Mouse (Mus musculus) kidney, embryonic 16.5 days (tissue): Measurements from ENCODE around the gene Gusb. TPM values are rescaled to one million over a fixed set of nuclear protein-coding genes. Genes with fewer than 3 reads are reported as not detected.
"Not testable (repeated sequence)": the region's sequence is repeated elsewhere in the genome, so short reads cannot be mapped to it uniquely, and the experiment has no call there.

Experiments
- ATAC-seq: fragments of 200-750 bp; cut with Nextera tagmentation; 2 replicates; pipeline ENCODE4 v1.8.0; 2017; ENCODE audit warnings: moderate TSS enrichment; ENCODE audit not compliant: low FRiP score, low TSS enrichment
- H3K27ac ChIP-seq: fragments of 300-500 bp; sonication (generic); 2 replicates; pipeline ENCODE4 v1.5.1; 2014; ENCODE audit warnings: low read length
- H3K27me3 ChIP-seq: fragments of 300-500 bp; sonication (generic); 2 replicates; pipeline ENCODE4 v1.6.1; 2014; ENCODE audit warnings: low read length, control low read depth, mixed read lengths; ENCODE audit not compliant: insufficient read depth
- H3K36me3 ChIP-seq: fragments of 300-500 bp; sonication (generic); 2 replicates; pipeline ENCODE4 v1.6.1; 2014; ENCODE audit warnings: low read length, control low read depth, mixed read lengths; ENCODE audit not compliant: insufficient read depth
- H3K4me1 ChIP-seq: fragments of 300-500 bp; sonication (generic); 2 replicates; pipeline ENCODE4 v1.6.1; 2014; ENCODE audit warnings: low read length, control low read depth, mixed read lengths; ENCODE audit not compliant: insufficient read depth
- H3K4me2 ChIP-seq: fragments of 300-500 bp; sonication (generic); replicated peaks from 2 replicates; pipeline ENCODE4 v1.6.1; 2014; ENCODE audit warnings: low read depth, low read length
- H3K4me3 ChIP-seq: fragments of 300-500 bp; sonication (generic); 2 replicates; pipeline ENCODE4 v1.5.1; 2014; ENCODE audit warnings: mild to moderate bottlenecking, low read length
- H3K9ac ChIP-seq: fragments of 300-500 bp; sonication (generic); replicated peaks from 2 replicates; pipeline ENCODE4 v1.6.1; 2014; ENCODE audit warnings: low read length
- H3K9me3 ChIP-seq: fragments of 300-500 bp; sonication (generic); 2 replicates; pipeline ENCODE4 v1.6.1; 2016; ENCODE audit warnings: low read length, control low read depth
- WGBS: fragments of 180-500 bp; shearing (Covaris S2); extraction: QIAGEN DNeasy Blood & Tissue Kit; methylation state at CpG from one replicate; pipeline ENCODE4 v1.1.7; 2014; 5-methylcytosine and 5-hydroxymethylcytosine counted together
- polyA plus RNA-seq: library from polyadenylated mRNA; unstranded; fragments of >200 nt; fragmentation: Nextera tagmentation; extraction: Ambion mirVana; gene quantifications from 2 replicates; pipeline ENCODE4 v1.2.1, GENCODE M21; 2015

The Gusb gene
- polyA plus RNA-seq, 1 experiment from 2014 or later, result 55.0 TPM

- Histone ChIP-seq H3K9me3 (no peaks in the 10 kb centered on the region), H3K27ac (no peak overlapping the region), H3K36me3 (peaks cover 40% of the 10 kb centered on the region), H3K4me2 (no peak overlapping the region), H3K4me1 (no peaks in the 10 kb centered on the region; the same call in 1 of the 2 replicates), H3K4me3 (no peak overlapping the region), H3K27me3 (no peaks in the 10 kb centered on the region), H3K9ac (no peak overlapping the region)
- ATAC-seq, result no peak
- 89% methylated on average over 3 of the region's 3 CpGs for WGBS
These were observed 40.9 kb upstream of the Gusb start for GRCm38 (mm10) chr5:130043741-130044140.

- no peak overlapping the region for H3K9ac ChIP-seq
- WGBS, result 85% methylated on average over 4 of the region's 4 CpGs
- H3K27me3 ChIP-seq, result no peaks in the 10 kb centered on the region
- no peaks in the 10 kb centered on the region for H3K4me1 ChIP-seq
- ATAC-seq, result no peak
- H3K4me3 ChIP-seq, result no peak overlapping the region
- no peaks in the 10 kb centered on the region for H3K9me3 ChIP-seq
- H3K36me3 ChIP-seq, result peaks cover 31% of the 10 kb centered on the region
- no peak overlapping the region for H3K4me2 ChIP-seq
- H3K27ac ChIP-seq, result no peak overlapping the region
These were observed 38.4 kb upstream of the Gusb start for GRCm38 (mm10) chr5:130041262-130041661.

GRCm38 (mm10) chr5:130040797-130041196 lies 37.9 kb upstream of the Gusb start:
- ATAC-seq, result no peak
- Histone ChIP-seq H3K9me3 (no peaks in the 10 kb centered on the region), H3K27ac (no peak overlapping the region), H3K9ac (no peak overlapping the region), H3K36me3 (peaks cover 27% of the 10 kb centered on the region), H3K27me3 (no peaks in the 10 kb centered on the region), H3K4me1 (no peaks in the 10 kb centered on the region), H3K4me2 (no peak overlapping the region), H3K4me3 (no peak overlapping the region)
- WGBS, result 94% methylated on average over 4 of the region's 4 CpGs

GRCm38 (mm10) chr5:130037752-130038455 lies 35.1 kb upstream of the Gusb start:
- Histone ChIP-seq H3K27me3 (no peaks in the 10 kb centered on the region), H3K4me1 (no peaks in the 10 kb centered on the region), H3K36me3 (peaks cover 24% of the 10 kb centered on the region), H3K9ac (no peak overlapping the region), H3K4me3 (no peak overlapping the region), H3K27ac (no peak overlapping the region), H3K9me3 (no peaks in the 10 kb centered on the region), H3K4me2 (no peak overlapping the region)
- 70% methylated on average over 19 of the region's 19 CpGs for WGBS
- peak; percentile 39; the same call in 1 of the 2 replicates for ATAC-seq

GRCm38 (mm10) chr5:130036300-130036699 lies 33.5 kb upstream of the Gusb start:
- not testable (repeated sequence) for H3K4me2 ChIP-seq

GRCm38 (mm10) chr5:130033869-130034268 lies 31.0 kb upstream of the Gusb start:
- Histone ChIP-seq H3K4me3 (no peak overlapping the region), H3K27me3 (no peaks in the 10 kb centered on the region), H3K9ac (no peak overlapping the region), H3K9me3 (no peaks in the 10 kb centered on the region), H3K4me1 (peaks cover 7% of the 10 kb centered on the region), H3K27ac (no peak overlapping the region), H3K36me3 (0 out of 2 replicates have a peak, but pooled peaks cover 3% of the 10 kb centered on the region), H3K4me2 (no peak overlapping the region)
- WGBS, result 77% methylated on average over 2 of the region's 2 CpGs
- ATAC-seq, result no peak

More at GRCm38 (mm10) chr5:130036300-130036699, 33.5 kb upstream of the Gusb start:
- not testable (repeated sequence) for H3K9me3 ChIP-seq, H3K27ac ChIP-seq, H3K27me3 ChIP-seq, H3K4me1 ChIP-seq, H3K9ac ChIP-seq, ATAC-seq, H3K4me3 ChIP-seq
- H3K36me3 ChIP-seq, result peaks cover 12% of the 10 kb centered on the region
- WGBS, result 73% methylated on average over 2 of the region's 2 CpGs

- Histone ChIP-seq H3K4me3 (no peak overlapping the region), H3K4me2 (no peak overlapping the region)
- WGBS, result 91% methylated on average over 19 of the region's 19 CpGs
These were observed 28.9 kb upstream of the Gusb start for GRCm38 (mm10) chr5:130031410-130032390.

GRCm38 (mm10) chr5:130029142-130029897 lies 26.5 kb upstream of the Gusb start, which contains the start of the genes Asl and Crcp:
TSS of gene Asl (minus strand) at chr5:130029247.
TSS of gene Crcp (plus strand) at chr5:130029290.
- peak; percentile 81 for ATAC-seq
- Histone ChIP-seq H3K4me1 (peaks cover 10% of the 10 kb centered on the region), H3K9ac (peak within 1 kb of the TSS; percentile 78), H3K4me3 (peak within 1 kb of the TSS; percentile 73), H3K27ac (peak within 1 kb of the TSS; percentile 97), H3K9me3 (no peaks in the 10 kb centered on the region), H3K27me3 (no peaks in the 10 kb centered on the region), H3K4me2 (peak within 1 kb of the TSS; percentile 78), H3K36me3 (no peaks in the 10 kb centered on the region)
- 1% methylated on average over 51 of the region's 51 CpGs for WGBS

More at GRCm38 (mm10) chr5:130031410-130032390, 28.9 kb upstream of the Gusb start:
- H3K4me1 ChIP-seq, result peaks cover 7% of the 10 kb centered on the region
- H3K36me3 ChIP-seq, result no peaks in the 10 kb centered on the region
- H3K27ac ChIP-seq, result no peak overlapping the region
- ATAC-seq, result no peak
- H3K27me3 ChIP-seq, result no peaks in the 10 kb centered on the region
- H3K9ac ChIP-seq, result no peak overlapping the region
- no peaks in the 10 kb centered on the region for H3K9me3 ChIP-seq

- Histone ChIP-seq H3K9me3 (no peaks in the 10 kb centered on the region), H3K27ac (no peak overlapping the region), H3K36me3 (no peaks in the 10 kb centered on the region), H3K4me3 (no peak overlapping the region), H3K4me2 (no peak overlapping the region), H3K27me3 (no peaks in the 10 kb centered on the region), H3K9ac (no peak overlapping the region), H3K4me1 (peaks cover 14% of the 10 kb centered on the region)
- WGBS, result 83% methylated on average over 7 of the region's 7 CpGs
- no peak for ATAC-seq
These were observed 24.8 kb upstream of the Gusb start for GRCm38 (mm10) chr5:130027696-130028095.
